Mouse (Mus musculus): ENCODE measurements around the gene Gsta2.
"Not testable (repeated sequence)": the region's sequence is repeated elsewhere in the genome, so short reads cannot be mapped to it uniquely, and the experiment has no call there.

Gsta2 gene

DNA sequence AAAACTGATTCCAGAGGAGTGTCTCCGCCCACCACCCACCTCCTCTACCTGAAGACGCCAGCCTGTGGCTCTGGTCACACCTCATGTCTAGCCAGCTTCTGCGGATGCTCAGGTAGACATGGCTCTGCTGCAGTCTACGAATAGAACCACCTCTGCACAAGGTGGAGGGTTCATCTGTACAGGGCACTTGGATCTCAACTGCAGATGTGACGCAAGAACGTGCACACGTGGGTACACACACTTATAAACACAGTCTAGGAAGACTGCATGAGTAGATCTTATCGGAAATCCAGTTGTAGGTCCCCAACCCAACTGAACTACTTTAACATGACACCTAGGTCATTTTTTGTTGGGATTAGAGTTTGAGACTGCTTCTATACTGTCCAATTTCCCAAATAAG, at the start of gene Gsta2:
TSS of gene Gsta2 (minus strand) at position 178 of the 400 bp plus-strand sequence.
- no peak for DNase-seq

- DNase-seq, result no peak
Observed at GRCm38 (mm10) chr9:78401596-78401995, 46.0 kb upstream of the Gsta2 start.

DNA sequence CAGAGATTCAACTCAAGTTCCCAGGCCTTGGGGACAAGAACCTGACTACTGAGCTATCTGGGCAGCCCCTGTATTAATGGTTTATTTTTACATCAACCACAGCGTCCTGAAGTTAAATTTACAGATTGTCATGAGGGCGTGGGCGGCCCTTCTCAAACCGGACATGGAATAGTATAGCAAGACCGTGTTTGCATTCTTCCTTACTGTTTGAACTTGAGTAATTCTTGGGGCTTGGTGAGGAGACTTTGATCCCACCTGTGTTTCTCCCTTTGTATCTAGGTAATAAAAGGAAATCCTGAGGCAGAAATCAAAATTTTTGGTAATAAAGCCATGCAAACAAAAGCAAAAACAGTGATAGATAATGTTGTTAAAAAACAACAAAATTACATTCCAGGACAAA, 45.0 kb upstream of the Gsta2 start:
- DNase-seq, result no peak

- DNase-seq, result no peak
Observed at GRCm38 (mm10) chr9:78396517-78396916, 40.9 kb upstream of the Gsta2 start.

DNA sequence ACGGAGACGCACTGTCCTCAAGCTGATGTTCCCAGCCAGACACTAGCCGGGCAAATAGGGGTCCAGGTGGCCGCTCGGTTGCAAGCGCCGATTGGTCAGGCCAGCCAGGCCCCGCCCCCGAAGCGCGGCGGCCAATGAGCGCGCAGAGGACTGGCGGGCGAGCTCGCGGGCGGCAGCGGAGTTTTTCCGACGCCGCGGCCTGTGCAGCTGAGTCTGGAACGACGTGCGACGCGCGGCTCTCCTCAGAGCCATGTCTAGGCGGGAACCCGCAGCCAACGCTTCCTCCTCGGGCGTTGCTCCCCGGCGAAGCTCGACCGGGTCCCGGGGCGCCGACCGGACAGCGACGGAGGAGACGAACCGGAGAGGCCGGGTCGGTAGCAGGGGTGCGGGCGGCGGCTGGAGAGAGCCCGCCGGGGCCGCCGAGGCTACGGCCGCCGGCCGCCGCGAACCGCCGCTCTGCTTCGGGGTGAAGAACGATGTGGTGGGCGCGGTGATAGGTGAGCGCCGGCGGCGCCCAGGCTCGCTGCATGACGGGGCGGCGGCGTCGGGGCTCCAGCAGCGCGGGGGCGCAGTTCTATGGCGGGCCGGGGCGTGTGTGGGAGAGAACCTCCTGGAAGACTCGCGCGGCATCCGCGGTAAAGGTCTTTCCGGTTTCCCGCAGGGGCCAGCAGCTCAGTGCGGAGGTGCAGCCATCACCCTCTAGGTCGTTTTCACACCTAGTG, 40.2 kb upstream of the Gsta2 start, which contains the start of gene Ddx43:
TSS of gene Ddx43 (plus strand) at position 148 of the 722 bp plus-strand sequence.
- no peak for DNase-seq

DNA sequence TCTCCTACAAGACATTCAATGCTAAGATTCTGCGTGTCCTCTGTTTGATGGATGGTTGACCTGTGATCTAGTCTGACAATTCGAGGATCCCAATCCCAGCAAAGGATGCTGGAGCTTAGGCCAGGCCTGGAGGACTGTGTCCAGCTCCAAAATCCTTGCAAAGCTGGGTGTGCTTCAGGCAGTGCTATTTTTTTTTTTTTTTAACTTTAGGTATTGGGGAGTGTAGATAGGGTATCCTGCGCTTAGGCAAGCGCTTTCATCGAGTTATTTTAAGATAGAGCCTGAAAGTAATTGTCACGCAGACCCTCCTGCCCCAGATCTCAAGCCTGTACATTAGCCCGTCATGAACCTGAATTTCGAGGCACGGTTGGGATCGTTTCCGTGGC, 39.6 kb upstream of the Gsta2 start:
- DNase-seq, result no peak

- no peak for DNase-seq
Observed at GRCm38 (mm10) chr9:78394602-78395001, 39.0 kb upstream of the Gsta2 start.

GRCm38 (mm10) chr9:78393741-78394140, 38.2 kb upstream of the Gsta2 start:
- no peak for DNase-seq

GRCm38 (mm10) chr9:78389981-78390380, 34.4 kb upstream of the Gsta2 start:
- no peak for DNase-seq

- DNase-seq, result no peak
Observed at GRCm38 (mm10) chr9:78386947-78387346, 31.4 kb upstream of the Gsta2 start.

GRCm38 (mm10) chr9:78385893-78386292, 30.3 kb upstream of the Gsta2 start:
- DNase-seq, result no peak

DNA sequence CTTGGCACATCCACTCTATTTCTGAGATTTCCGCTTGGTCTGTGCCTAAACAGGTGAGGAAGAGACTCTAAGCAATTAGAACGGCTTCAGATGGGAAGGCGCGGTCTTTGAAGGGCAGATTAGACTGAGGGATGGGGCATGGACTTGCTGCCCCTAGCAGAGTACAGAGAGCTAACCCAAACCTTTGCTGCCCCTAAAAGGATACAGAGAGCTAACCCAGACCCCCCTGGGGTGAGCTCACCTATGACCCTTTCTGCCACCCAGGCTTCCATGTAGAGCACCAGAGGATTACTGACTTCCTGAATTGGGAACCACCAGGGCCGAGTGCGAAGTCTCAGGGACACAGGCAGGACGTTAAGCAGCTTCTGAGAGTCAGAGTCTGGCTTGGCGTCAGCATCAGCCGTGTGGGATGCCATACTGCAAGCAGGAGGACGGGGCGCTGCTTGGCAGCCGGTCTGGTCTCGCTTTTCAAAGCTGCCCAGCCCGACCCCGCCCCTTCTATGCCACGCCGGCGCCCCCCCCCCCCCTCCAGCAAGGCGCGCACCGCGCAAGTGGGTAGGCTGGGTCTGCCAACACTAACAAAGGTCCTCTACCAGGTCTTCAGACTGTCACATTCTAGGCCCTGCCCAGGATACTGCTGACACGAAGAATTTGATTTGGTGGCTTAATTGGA, 22.7 kb upstream of the Gsta2 start, which contains the start of gene Ooep:
TSS of gene Ooep (minus strand) at position 613 of the 673 bp plus-strand sequence.
- no peak for DNase-seq

DNA sequence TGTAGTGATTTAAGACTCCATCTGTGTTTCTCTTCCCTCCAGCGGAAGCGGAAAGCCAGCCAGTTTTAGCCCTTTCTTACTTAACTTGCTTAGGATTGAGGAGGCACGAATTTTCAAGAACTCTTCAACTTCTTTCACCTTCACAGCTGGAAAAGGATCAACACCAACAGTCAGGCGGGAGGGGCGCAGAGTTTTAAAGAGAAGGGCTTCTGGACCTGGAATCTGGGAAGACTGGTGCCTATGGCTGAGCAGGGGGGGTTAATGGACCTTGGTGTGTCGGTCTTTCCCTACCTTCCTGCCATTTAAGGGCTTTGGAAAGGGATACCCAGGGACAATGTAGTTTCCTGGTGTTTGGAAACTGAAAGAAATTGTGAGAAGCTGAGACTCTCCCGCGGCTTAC, 22.0 kb upstream of the Gsta2 start:
- no peak for DNase-seq

DNA sequence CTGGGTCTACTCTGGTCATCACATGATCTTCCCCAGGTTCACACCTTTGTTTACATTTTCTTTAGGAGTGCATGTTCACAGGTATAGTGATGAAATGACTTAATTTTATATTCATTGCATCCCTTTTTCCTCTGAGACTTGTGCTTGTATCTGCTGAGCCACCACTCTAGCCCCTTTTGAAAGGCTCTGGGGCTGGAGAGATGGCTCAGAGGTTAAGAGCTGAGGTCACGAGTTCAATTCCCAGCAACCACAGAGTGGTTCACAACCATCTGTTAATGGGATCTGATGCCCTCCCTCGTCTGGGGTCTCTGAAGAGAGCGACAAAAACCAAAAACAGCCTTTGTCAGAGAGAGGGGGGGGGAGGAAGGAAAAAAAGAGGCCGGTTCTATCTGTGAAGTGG, 19.9 kb upstream of the Gsta2 start:
- no peak for DNase-seq

DNA sequence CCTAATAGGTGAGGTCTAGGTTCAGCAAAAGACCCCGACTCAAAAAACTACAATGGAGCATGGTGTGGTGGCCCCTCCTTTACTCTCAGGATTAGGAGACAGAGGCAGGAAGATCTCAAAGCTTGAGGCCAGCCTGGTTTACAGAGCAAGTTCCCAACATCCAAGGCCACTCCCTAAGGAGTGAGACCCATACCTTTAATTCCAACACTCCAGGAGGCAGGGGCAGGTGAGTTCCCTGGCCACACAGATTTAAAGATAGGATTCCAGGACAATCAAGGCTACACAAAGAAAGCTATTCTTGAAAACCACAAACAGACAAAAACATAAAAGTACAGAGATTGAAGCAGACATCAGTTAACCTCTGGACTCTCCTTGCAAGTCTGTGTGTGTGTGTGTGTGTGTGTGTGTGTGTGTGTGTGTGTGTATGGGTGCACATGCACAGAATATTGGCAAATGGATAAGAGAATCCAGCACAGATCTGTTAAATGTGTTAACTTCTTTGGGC, 19.3 kb upstream of the Gsta2 start:
- DNase-seq, result no peak

GRCm38 (mm10) chr9:78374397-78374796, 18.8 kb upstream of the Gsta2 start:
- no peak for DNase-seq

- DNase-seq, result no peak
Observed at GRCm38 (mm10) chr9:78372827-78373504, 17.4 kb upstream of the Gsta2 start.

DNA sequence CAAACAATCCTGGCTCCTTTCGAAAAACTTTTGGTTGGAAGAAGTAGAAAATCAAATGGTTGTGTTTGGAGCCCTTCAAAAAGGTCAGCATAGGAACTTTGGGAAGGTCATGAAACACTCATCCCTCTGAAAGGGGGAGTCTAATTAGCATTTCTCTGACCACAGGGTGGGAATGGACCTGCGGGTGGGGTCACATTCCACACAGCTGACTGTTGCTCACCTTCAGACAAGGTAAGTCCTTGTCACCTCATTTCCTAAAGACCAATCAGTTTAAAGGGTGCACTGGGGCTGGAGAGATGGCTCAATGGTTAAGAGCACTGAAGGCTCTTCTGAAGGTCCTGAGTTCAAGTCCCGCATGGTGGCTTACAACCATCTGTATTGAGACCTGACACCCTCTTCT, 15.9 kb upstream of the Gsta2 start:
- no peak for DNase-seq

GRCm38 (mm10) chr9:78369786-78370185, 14.2 kb upstream of the Gsta2 start:
- DNase-seq, result no peak

DNA sequence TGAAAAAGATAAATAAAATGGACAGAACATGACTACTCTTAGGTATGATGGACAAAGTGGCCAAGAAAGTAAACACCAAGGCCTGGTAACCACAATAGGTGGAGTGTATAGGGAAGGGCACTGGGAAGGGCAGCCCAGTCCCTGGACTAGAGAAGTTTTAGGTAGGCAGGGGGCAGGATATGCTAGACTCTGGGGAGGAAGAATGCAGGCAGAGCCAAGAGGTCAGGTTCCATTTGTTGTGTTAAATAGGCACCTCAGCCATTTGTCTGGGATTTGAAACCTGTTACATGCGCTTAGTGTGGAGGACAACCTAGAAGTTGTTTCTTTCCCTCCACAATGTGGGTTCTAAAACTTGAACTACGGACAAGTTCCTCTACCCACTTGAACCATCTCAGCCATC, 13.8 kb upstream of the Gsta2 start:
- no peak for DNase-seq

GRCm38 (mm10) chr9:78368671-78369293, 13.2 kb upstream of the Gsta2 start:
- no peak for DNase-seq

DNA sequence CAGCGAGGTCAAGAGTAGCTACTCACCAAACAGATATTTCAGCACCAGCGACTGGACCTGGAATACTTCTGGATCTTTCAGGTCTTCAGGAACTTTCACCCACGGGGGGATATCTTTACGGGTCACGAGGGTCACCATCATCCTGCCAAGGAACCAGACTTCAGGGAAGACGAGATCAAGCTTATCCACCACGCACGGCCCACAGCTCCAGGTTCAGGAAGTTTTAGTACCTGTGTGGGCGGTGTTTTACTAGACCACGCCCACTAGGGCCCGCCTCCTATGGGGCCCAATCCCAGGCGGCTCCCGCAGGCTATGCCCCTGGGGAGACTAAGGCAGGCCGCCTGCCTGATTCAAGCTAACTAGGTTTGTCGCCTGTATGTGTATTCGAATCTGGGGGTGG, 12.4 kb upstream of the Gsta2 start, which contains the start of gene Dppa5a:
TSS of gene Dppa5a (minus strand) at position 219 of the 400 bp plus-strand sequence.
- DNase-seq, result not testable (repeated sequence)
